Mouse (Mus musculus): ENCODE results near the gene Mlycd.

DNA sequence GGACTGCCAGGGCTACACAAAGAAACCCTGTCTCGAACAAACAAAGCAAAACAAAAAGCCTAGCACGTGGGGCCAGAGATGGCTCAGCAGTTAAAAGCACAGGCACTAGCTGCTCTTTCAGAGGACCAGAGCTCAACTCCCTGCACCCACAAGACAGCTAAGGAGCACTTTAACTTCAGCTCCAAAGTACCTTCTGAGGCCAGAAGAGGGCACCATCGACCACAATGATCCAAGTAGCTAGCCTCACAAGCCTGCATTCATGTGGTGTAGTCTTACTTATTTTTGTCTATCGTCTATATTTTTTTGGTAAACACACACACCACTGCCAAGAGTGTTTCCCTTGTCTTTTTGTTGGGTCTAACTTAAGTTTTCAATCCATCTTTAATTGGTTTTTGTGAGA is 14.1 kb upstream of the Mlycd start:
- TF ChIP-seq CTCF (IDR thresholded peaks at IDR 0.05; ENCODE audit: borderline replicate concordance, control insufficient read depth, extremely low read depth, insufficient read depth, low read length, poor library complexity) (peak; percentile 22; the same call in 1 of the 2 replicates), POLR2A (IDR thresholded peaks at IDR 0.05; ENCODE audit: control insufficient read depth, extremely low read depth, insufficient read depth, low read length, poor library complexity) (no peak)

Data from thymus, adult 2 months (tissue).